ENCODE assay signal across 24 mouse cellular contexts in the genomic region with DNA sequence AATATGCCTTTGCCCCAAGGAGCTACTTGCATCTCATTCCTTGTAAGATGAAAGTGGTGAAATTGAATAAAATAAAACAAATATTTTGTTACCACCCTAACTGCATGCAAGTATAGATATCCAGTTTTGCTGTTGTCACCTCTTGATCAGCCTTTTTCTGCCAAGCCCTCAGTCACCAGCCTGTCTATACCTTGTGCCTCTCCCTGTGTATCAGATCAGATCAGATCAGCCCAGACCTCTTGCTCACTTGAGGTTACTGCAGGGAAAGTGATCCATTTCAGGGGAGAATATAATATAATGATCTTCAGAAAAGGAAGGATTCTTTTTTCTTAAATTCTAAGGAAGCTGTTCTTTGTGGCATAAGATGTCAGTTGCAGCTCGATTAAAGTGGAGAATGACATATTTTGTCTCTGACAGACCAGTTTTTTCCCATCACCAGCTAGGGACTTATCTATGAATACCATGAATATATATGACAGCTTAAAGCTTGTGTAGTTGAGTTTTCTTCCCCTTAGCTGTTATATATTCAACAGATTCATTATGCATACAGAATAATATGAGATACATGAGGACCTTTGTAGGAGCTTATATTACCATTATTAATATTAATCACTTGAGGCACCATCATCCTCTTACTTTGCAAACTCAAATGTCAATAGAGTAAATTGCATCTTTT.
DNase-seq lines count a peak whose midpoint lies in the region; ATAC-seq and TF ChIP-seq lines count a peak whose summit lies in the region.
"Had no signal": no experiment of that assay in that cellular context is flagged by ENCODE, and none has a peak within 500 bp of the region (broad histone marks: within the 10 kb centered on the region; RNA-seq: fewer than 3 reads in every experiment).

No protein-coding gene starts in this region.

- H3K27me3 ChIP-seq in forebrain, embryonic 14.5 days (replicated peaks; ENCODE audit: control insufficient read depth, insufficient read depth, low read length) = no peaks in the 10 kb centered on the region
- no peaks in the 10 kb centered on the region for H3K27me3 ChIP-seq in forebrain, embryonic 15.5 days
- H3K27me3 ChIP-seq in midbrain, embryonic 14.5 days (ENCODE audit: control insufficient read depth, insufficient read depth, low read length) = no peaks in the 10 kb centered on the region
- no peaks in the 10 kb centered on the region for H3K27me3 ChIP-seq in midbrain, embryonic 11.5 days (ENCODE audit: control insufficient read depth, insufficient read depth, low read length)
- no peaks in the 10 kb centered on the region for H3K27me3 ChIP-seq in midbrain, postnatal 0 days (ENCODE audit: insufficient read depth, low read length)
- H3K27me3 ChIP-seq: embryonic facial prominence, embryonic 13.5 days; heart, embryonic 13.5 days; hindbrain, embryonic 15.5 days had no signal

- TF ChIP-seq CTCF in midbrain, postnatal 0 days (IDR thresholded peaks at IDR 0.05) = no peak

- no peaks in the 10 kb centered on the region for H3K4me1 ChIP-seq in forebrain, embryonic 14.5 days (ENCODE audit: control insufficient read depth, insufficient read depth, low read length)
- no peaks in the 10 kb centered on the region for H3K4me1 ChIP-seq in forebrain, embryonic 15.5 days
- no peaks in the 10 kb centered on the region for H3K4me1 ChIP-seq in midbrain, embryonic 14.5 days (ENCODE audit: control insufficient read depth, insufficient read depth, low read length)
- no peaks in the 10 kb centered on the region for H3K4me1 ChIP-seq in midbrain, embryonic 11.5 days (ENCODE audit: control insufficient read depth, insufficient read depth, low read length)
- no peaks in the 10 kb centered on the region for H3K4me1 ChIP-seq in midbrain, postnatal 0 days (ENCODE audit: insufficient read depth, low read length)
- H3K4me1 ChIP-seq: embryonic facial prominence, embryonic 10.5 days; embryonic facial prominence, embryonic 13.5 days; heart, embryonic 13.5 days; hindbrain, embryonic 15.5 days had no signal

- WGBS in forebrain, embryonic 14.5 days = 63% methylated on average over 1 of the region's 1 CpGs
- WGBS in forebrain, embryonic 15.5 days = 61% methylated on average over 1 of the region's 1 CpGs
- WGBS in midbrain, embryonic 14.5 days = 53% methylated on average over 1 of the region's 1 CpGs
- 76% methylated on average over 1 of the region's 1 CpGs for WGBS in midbrain, embryonic 11.5 days
- WGBS in midbrain, postnatal 0 days = 34% methylated on average over 1 of the region's 1 CpGs

- no peak overlapping the region for H3K4me3 ChIP-seq in forebrain, embryonic 14.5 days (ENCODE audit: low read depth, low read length)
- H3K4me3 ChIP-seq in forebrain, embryonic 15.5 days = no peak overlapping the region
- no peak overlapping the region for H3K4me3 ChIP-seq in midbrain, embryonic 14.5 days (replicated peaks; ENCODE audit: low read depth, low read length)
- no peak overlapping the region for H3K4me3 ChIP-seq in midbrain, embryonic 11.5 days (ENCODE audit: low read depth, low read length)
- no peak overlapping the region for H3K4me3 ChIP-seq in midbrain, postnatal 0 days (ENCODE audit: low read depth, low read length)
- H3K4me3 ChIP-seq: embryonic facial prominence, embryonic 10.5 days; embryonic facial prominence, embryonic 13.5 days; erythroblast, embryonic 14.5 days; heart, embryonic 13.5 days; hindbrain, embryonic 15.5 days had no signal

- no peaks in the 10 kb centered on the region for H3K9me3 ChIP-seq in forebrain, embryonic 14.5 days (replicated peaks; ENCODE audit: control insufficient read depth, low read length)
- no peaks in the 10 kb centered on the region for H3K9me3 ChIP-seq in forebrain, embryonic 15.5 days
- H3K9me3 ChIP-seq in midbrain, embryonic 14.5 days (ENCODE audit: control insufficient read depth, low read length) = no peaks in the 10 kb centered on the region
- no peaks in the 10 kb centered on the region for H3K9me3 ChIP-seq in midbrain, embryonic 11.5 days (ENCODE audit: control insufficient read depth, low read length)
- no peaks in the 10 kb centered on the region for H3K9me3 ChIP-seq in midbrain, postnatal 0 days (ENCODE audit: low read length)
- H3K9me3 ChIP-seq: embryonic facial prominence, embryonic 10.5 days; embryonic facial prominence, embryonic 13.5 days; heart, embryonic 13.5 days; hindbrain, embryonic 15.5 days had no signal

- no peak for ATAC-seq in forebrain, embryonic 14.5 days
- no peak for ATAC-seq in forebrain, embryonic 15.5 days (replicated peaks)
- ATAC-seq in midbrain, embryonic 14.5 days (ENCODE audit: low FRiP score, low TSS enrichment) = peak; percentile 71
- ATAC-seq in midbrain, embryonic 11.5 days (ENCODE audit: low FRiP score) = no peak
- peak; percentile 66 for ATAC-seq in midbrain, postnatal 0 days (ENCODE audit: low FRiP score)
- ATAC-seq: intestine, postnatal 0 days had no signal

- peak; percentile 1 for DNase-seq in forebrain, embryonic 14.5 days (ENCODE audit: low spot score)
- DNase-seq in midbrain, embryonic 14.5 days = peak; percentile 43
- DNase-seq in midbrain, embryonic 11.5 days (ENCODE audit: low spot score, missing footprints) = no peak
- no peak for DNase-seq in midbrain, postnatal 0 days (ENCODE audit: low spot score)
- DNase-seq in left cerebral cortex, adult 11 months (ENCODE audit: low spot score) = no peak
- DNase-seq: adrenal gland, adult 2 months; adrenal gland, postnatal 14 days; B cell, adult 2 months; cerebellum, adult 11-12 months; cerebellum, adult 8-10 months; cerebellum, postnatal 10 days; cerebellum, postnatal 36 days; embryo, embryonic 11 days; gastrocnemius, postnatal 25 days; heart, adult 18-20 months; heart, postnatal 14 days; heart, postnatal 4 days had no signal

- H3K27ac ChIP-seq in forebrain, embryonic 14.5 days (ENCODE audit: low read depth, low read length) = no peak overlapping the region
- no peak overlapping the region for H3K27ac ChIP-seq in forebrain, embryonic 15.5 days (replicated peaks)
- H3K27ac ChIP-seq in midbrain, embryonic 14.5 days (replicated peaks; ENCODE audit: low read depth, low read length) = peak overlapping the region; percentile 67; the same call in 1 of the 2 replicates
- no peak overlapping the region for H3K27ac ChIP-seq in midbrain, embryonic 11.5 days (ENCODE audit: low read depth, low read length)
- no peak overlapping the region; the same call in 1 of the 2 replicates for H3K27ac ChIP-seq in midbrain, postnatal 0 days (ENCODE audit: low read depth, low read length)
- H3K27ac ChIP-seq: embryonic facial prominence, embryonic 10.5 days; embryonic facial prominence, embryonic 13.5 days; heart, embryonic 13.5 days; hindbrain, embryonic 15.5 days had no signal

- no peak overlapping the region for H3K9ac ChIP-seq in forebrain, embryonic 14.5 days (ENCODE audit: low read length)
- no peak overlapping the region for H3K9ac ChIP-seq in forebrain, embryonic 15.5 days (replicated peaks)
- H3K9ac ChIP-seq in midbrain, embryonic 14.5 days (replicated peaks; ENCODE audit: low read length) = no peak overlapping the region
- no peak overlapping the region for H3K9ac ChIP-seq in midbrain, embryonic 11.5 days (ENCODE audit: low read length)
- no peak overlapping the region for H3K9ac ChIP-seq in midbrain, postnatal 0 days (replicated peaks; ENCODE audit: low read length, poor library complexity, severe bottlenecking)
- H3K9ac ChIP-seq: embryonic facial prominence, embryonic 13.5 days; heart, embryonic 13.5 days; hindbrain, embryonic 15.5 days had no signal

- H3K36me3 ChIP-seq in forebrain, embryonic 14.5 days (ENCODE audit: control insufficient read depth, insufficient read depth, low read length) = no peaks in the 10 kb centered on the region
- H3K36me3 ChIP-seq in forebrain, embryonic 15.5 days = no peaks in the 10 kb centered on the region
- no peaks in the 10 kb centered on the region for H3K36me3 ChIP-seq in midbrain, embryonic 14.5 days (ENCODE audit: control insufficient read depth, insufficient read depth, low read length)
- no peaks in the 10 kb centered on the region for H3K36me3 ChIP-seq in midbrain, embryonic 11.5 days (ENCODE audit: control insufficient read depth, insufficient read depth, low read length)
- no peaks in the 10 kb centered on the region for H3K36me3 ChIP-seq in midbrain, postnatal 0 days (ENCODE audit: insufficient read depth, low read length)
- H3K36me3 ChIP-seq: embryonic facial prominence, embryonic 10.5 days; embryonic facial prominence, embryonic 13.5 days; heart, embryonic 13.5 days; hindbrain, embryonic 15.5 days had no signal

- no peak overlapping the region for H3K4me2 ChIP-seq in forebrain, embryonic 14.5 days (ENCODE audit: low read length)
- H3K4me2 ChIP-seq in forebrain, embryonic 15.5 days (replicated peaks) = no peak overlapping the region
- no peak overlapping the region for H3K4me2 ChIP-seq in midbrain, embryonic 14.5 days (ENCODE audit: low read length)
- no peak overlapping the region for H3K4me2 ChIP-seq in midbrain, embryonic 11.5 days
- no peak overlapping the region for H3K4me2 ChIP-seq in midbrain, postnatal 0 days (ENCODE audit: low read depth, low read length, poor library complexity, severe bottlenecking)
- H3K4me2 ChIP-seq: embryonic facial prominence, embryonic 13.5 days; heart, embryonic 13.5 days; hindbrain, embryonic 15.5 days had no signal

Comparison
In these comparisons a context has a peak if more than half of its experiments do, and no peak if none do; other contexts are left out.
1. ATAC-seq: peak in midbrain, embryonic 14.5 days (single experiment) and midbrain, postnatal 0 days (single experiment); none in forebrain, embryonic 14.5 days (single experiment), forebrain, embryonic 15.5 days (single experiment) and midbrain, embryonic 11.5 days (single experiment).
2. DNase-seq: peak in forebrain, embryonic 14.5 days (single experiment) and midbrain, embryonic 14.5 days (single experiment); none in midbrain, embryonic 11.5 days (single experiment), midbrain, postnatal 0 days (single experiment) and left cerebral cortex, adult 11 months (single experiment).